Mouse (Mus musculus) cerebellum, adult 2 months (tissue): ENCODE results near the gene Clip1.

Experiments
- CTCF ChIP-seq: fragments of 200-500 bp; IDR thresholded peaks from 2 replicates; pipeline ENCODE4 v1.5.1; 2011; ENCODE audit warnings: low read depth, mild to moderate bottlenecking, control low read depth, low read length, moderate library complexity, borderline replicate concordance; ENCODE audit not compliant: insufficient read depth
- POLR2A ChIP-seq: fragments of 200-500 bp; IDR thresholded peaks from 2 replicates; pipeline ENCODE4 v1.6.1; 2011; ENCODE audit warnings: low read length, control low read depth, borderline replicate concordance; ENCODE audit not compliant: insufficient read depth

DNA sequence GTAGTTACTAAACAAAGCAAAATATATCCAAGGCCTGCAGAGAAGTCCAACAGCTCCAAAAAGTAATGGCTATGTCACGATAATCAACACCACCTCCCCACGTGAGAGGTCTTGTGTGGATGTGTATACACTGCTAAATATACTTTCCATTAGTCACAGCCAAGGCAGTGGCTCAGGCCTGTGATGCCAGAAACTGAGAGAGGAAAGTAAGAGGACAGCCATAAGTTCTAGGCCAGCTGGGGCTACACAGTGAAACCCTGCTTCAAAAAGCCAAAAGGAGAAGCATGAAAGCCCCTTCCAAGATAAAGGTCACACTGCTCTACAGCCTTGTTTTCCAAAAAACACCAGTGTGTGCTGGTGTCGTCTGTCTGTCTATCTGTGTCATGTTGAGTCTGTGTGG lies 22.8 kb downstream of the Clip1 start:
- TF ChIP-seq POLR2A = no peak
- TF ChIP-seq CTCF = no peak
